In the genomic region with DNA sequence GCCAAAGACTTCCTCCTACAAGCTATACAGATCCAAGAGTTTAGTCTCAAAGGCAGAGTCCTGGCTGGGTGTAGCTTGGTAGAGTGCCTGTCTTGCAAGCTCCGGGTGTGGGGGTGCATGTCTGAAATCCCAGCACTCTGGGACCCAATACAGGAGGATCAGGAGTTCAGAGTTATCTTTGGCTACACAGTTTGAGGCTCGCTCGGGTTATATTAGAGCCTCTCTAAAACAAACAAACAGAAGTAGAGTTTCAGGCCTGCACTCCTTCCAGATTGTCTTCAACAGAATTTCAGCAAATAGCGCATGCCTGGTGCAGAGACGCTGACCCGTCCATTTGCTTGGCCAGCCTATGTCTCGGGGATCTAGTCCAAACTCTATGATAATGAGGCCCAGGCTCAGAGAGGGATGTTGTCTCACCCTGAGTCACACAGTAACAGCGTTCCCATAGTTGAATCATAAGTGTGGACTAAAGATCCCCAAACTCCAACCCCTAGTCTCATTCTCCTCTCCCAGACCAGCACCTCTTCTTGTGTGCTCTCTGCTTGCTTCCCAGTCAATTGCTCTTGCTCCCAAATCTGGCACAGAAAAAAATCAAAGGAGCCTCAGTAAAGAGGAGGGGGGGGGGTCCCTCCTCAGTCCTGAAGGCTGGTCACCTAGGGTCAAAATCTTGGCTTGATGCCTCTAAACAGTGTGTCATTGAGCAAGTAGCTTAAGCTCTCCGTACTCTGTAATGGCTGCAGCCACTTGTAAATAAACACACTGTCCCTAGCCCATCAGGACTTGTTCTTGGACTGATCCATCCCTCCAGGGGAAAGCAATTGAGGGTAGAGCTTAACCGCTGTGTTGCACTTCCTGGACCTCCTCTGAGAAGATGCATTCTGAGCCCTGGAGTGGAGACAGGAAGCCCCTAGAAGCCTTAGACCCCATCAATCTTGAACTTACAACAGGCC, we compare ENCODE assay signal across 16 mouse cellular contexts. TPM values are rescaled to one million over a fixed set of nuclear protein-coding genes. Genes with fewer than 3 reads are reported as not detected.
DNase-seq lines count a peak whose midpoint lies in the region; ATAC-seq and TF ChIP-seq lines count a peak whose summit lies in the region.
"Had no signal": no experiment of that assay in that cellular context is flagged by ENCODE, and none has a peak within 500 bp of the region (broad histone marks: within the 10 kb centered on the region; RNA-seq: fewer than 3 reads in every experiment).

No protein-coding gene starts in this region.

- no peak overlapping the region for H3K9ac ChIP-seq in hindbrain, postnatal 0 days (replicated peaks; ENCODE audit: low read length)
- peak overlapping the region; percentile 41 for H3K9ac ChIP-seq in CH12.LX (ENCODE audit: insufficient read depth, low read depth)
- peak overlapping the region; percentile 98 for H3K9ac ChIP-seq in heart, embryonic 16.5 days (ENCODE audit: low read length)
- H3K9ac ChIP-seq: liver, embryonic 12.5 days had no signal

- TF ChIP-seq RAD21 in CH12.LX (IDR thresholded peaks at IDR 0.05; ENCODE audit: low read depth, low read length) = no peak

- H3K27me3 ChIP-seq in hindbrain, postnatal 0 days (ENCODE audit: insufficient read depth, low read length) = no peaks in the 10 kb centered on the region
- H3K27me3 ChIP-seq in hindbrain, embryonic 10.5 days (ENCODE audit: insufficient read depth, poor library complexity, severe bottlenecking) = peaks cover 54% of the 10 kb centered on the region
- H3K27me3 ChIP-seq in CH12.LX (replicated peaks) = peaks cover 1% of the 10 kb centered on the region
- peaks cover 11% of the 10 kb centered on the region for H3K27me3 ChIP-seq in E14TG2a.4 (ENCODE audit: insufficient read depth, low read length)
- no peaks in the 10 kb centered on the region for H3K27me3 ChIP-seq in heart, embryonic 16.5 days (ENCODE audit: control insufficient read depth, insufficient read depth, low read length)

- H3K36me3 ChIP-seq in hindbrain, postnatal 0 days (ENCODE audit: insufficient read depth, low read length) = no peaks in the 10 kb centered on the region
- H3K36me3 ChIP-seq in hindbrain, embryonic 10.5 days = no peaks in the 10 kb centered on the region
- H3K36me3 ChIP-seq in CH12.LX (replicated peaks in 1 of 2; ENCODE audit: control insufficient read depth in 1 of 2, insufficient read depth in 1 of 2, low read length in 1 of 2) (no peaks in the 10 kb centered on the region), E14TG2a.4 (ENCODE audit: insufficient read depth, low read length) (no peaks in the 10 kb centered on the region)
- H3K36me3 ChIP-seq in heart, embryonic 16.5 days (ENCODE audit: control insufficient read depth, insufficient read depth) = no peaks in the 10 kb centered on the region
- H3K36me3 ChIP-seq: liver, embryonic 12.5 days had no signal

- WGBS in hindbrain, postnatal 0 days = 81% methylated on average over 10 of the region's 10 CpGs
- WGBS in hindbrain, embryonic 10.5 days = 84% methylated on average over 10 of the region's 10 CpGs
- 55% methylated on average over 10 of the region's 10 CpGs for WGBS in heart, embryonic 16.5 days

- H3K79me2 ChIP-seq in CH12.LX (replicated peaks; ENCODE audit: control insufficient read depth, extremely low read depth, insufficient read depth, poor library complexity, severe bottlenecking) = no peaks in the 10 kb centered on the region

- 0 out of 2 replicates have a peak overlapping the region, but pooled peaks have one; percentile 81 for H3K27ac ChIP-seq in hindbrain, postnatal 0 days
- H3K27ac ChIP-seq in hindbrain, embryonic 10.5 days = no peak overlapping the region
- H3K27ac ChIP-seq in CH12.LX (ENCODE audit: insufficient read depth, low read depth) = no peak overlapping the region
- H3K27ac ChIP-seq in heart, embryonic 16.5 days (ENCODE audit: low read length) = peak overlapping the region; percentile 91
- H3K27ac ChIP-seq: liver, embryonic 12.5 days had no signal

- dilution Hi-C loops in CH12.LX (cut with MboI; ENCODE audit: extremely low pct_ligation_motif_present, extremely low pct_unique_long_range_greater_than_20kb, low sequenced_read_pairs) = no loop called here

- no peak overlapping the region for H3K4me2 ChIP-seq in hindbrain, postnatal 0 days (ENCODE audit: low read depth, low read length)
- H3K4me2 ChIP-seq in CH12.LX (ENCODE audit: insufficient read depth, low read depth, poor library complexity, severe bottlenecking) = peak overlapping the region; percentile 82; the same call in 1 of the 2 replicates
- peak overlapping the region; percentile 76 for H3K4me2 ChIP-seq in heart, embryonic 16.5 days (ENCODE audit: low read depth, low read length)

- in situ Hi-C loops in CH12.LX (cut with MboI; ENCODE audit: low pct_ligation_motif_present, low pct_unique_long_range_greater_than_20kb, low sequenced_read_pairs) = no loop called here

- ATAC-seq in hindbrain, postnatal 0 days = no peak
- ATAC-seq in heart, embryonic 16.5 days (replicated peaks; ENCODE audit: extremely low read depth, insufficient read depth, low FRiP score) = no peak
- ATAC-seq: liver, embryonic 12.5 days had no signal

- TF ChIP-seq POLR2A in CH12.LX (IDR thresholded peaks at IDR 0.05; ENCODE audit: low read depth, low read length) = no peak

- no peaks in the 10 kb centered on the region for H3K9me3 ChIP-seq in hindbrain, postnatal 0 days (ENCODE audit: low read length)
- no peaks in the 10 kb centered on the region for H3K9me3 ChIP-seq in hindbrain, embryonic 10.5 days
- H3K9me3 ChIP-seq in CH12.LX (replicated peaks; ENCODE audit: low read length) (no peaks in the 10 kb centered on the region), E14TG2a.4 (ENCODE audit: low read length) (no peaks in the 10 kb centered on the region)
- H3K9me3 ChIP-seq in heart, embryonic 16.5 days (replicated peaks; ENCODE audit: control insufficient read depth, low read length) = no peaks in the 10 kb centered on the region
- H3K9me3 ChIP-seq: liver, embryonic 12.5 days had no signal

- no peak for TF ChIP-seq CTCF in hindbrain, postnatal 0 days (IDR thresholded peaks at IDR 0.05; ENCODE audit: low read depth)
- TF ChIP-seq CTCF in CH12.LX (conservative IDR thresholded peaks at IDR 0.05 in 1 of 2, IDR thresholded peaks at IDR 0.05 in 1 of 2; ENCODE audit: low read depth in 2 of 2, low read length in 2 of 2) (no peak), E14TG2a.4 (conservative IDR thresholded peaks at IDR 0.05; ENCODE audit: low read length) (no peak)

- DNase-seq in hindbrain, postnatal 0 days (ENCODE audit: low spot score) = no peak
- no peak for DNase-seq in hindbrain, embryonic 10.5 days (ENCODE audit: low spot score)
- DNase-seq in CH12.LX (ENCODE audit: extremely low read depth) = no peak
- DNase-seq in liver = no peak
- no peak for DNase-seq in cerebellum, postnatal 36 days
- DNase-seq: cerebellum, adult 9-10 months; thymus, postnatal 25 days had no signal

- H3K4me3 ChIP-seq in hindbrain, postnatal 0 days (ENCODE audit: low read length) = no peak overlapping the region
- no peak overlapping the region for H3K4me3 ChIP-seq in hindbrain, embryonic 10.5 days
- H3K4me3 ChIP-seq in CH12.LX (replicated peaks in 1 of 3; ENCODE audit: low read depth in 2 of 3, low read length in 2 of 3, poor library complexity in 1 of 3) (peak overlapping the region in 1 of 3 experiments; percentile 48), E14TG2a.4 (replicated peaks; ENCODE audit: low read length) (peak overlapping the region; percentile 37; the same call in 1 of the 2 replicates)
- H3K4me3 ChIP-seq in heart, embryonic 16.5 days (ENCODE audit: low read length) = peak overlapping the region; percentile 83; the same call in 1 of the 2 replicates
- H3K4me3 ChIP-seq: erythroblast, embryonic 14.5 days; liver, embryonic 12.5 days had no signal

- no peak for TF ChIP-seq EP300 in CH12.LX (IDR thresholded peaks at IDR 0.05; ENCODE audit: low read length)

- no peaks in the 10 kb centered on the region; the same call in 1 of the 2 replicates for H3K4me1 ChIP-seq in hindbrain, postnatal 0 days (ENCODE audit: insufficient read depth, low read length)
- H3K4me1 ChIP-seq in hindbrain, embryonic 10.5 days (replicated peaks) = peaks cover 22% of the 10 kb centered on the region
- H3K4me1 ChIP-seq in CH12.LX (ENCODE audit: control insufficient read depth in 1 of 2, insufficient read depth in 2 of 2) = peaks cover 12 to 36% of the 10 kb centered on the region in 2 experiments
- peaks cover 34% of the 10 kb centered on the region for H3K4me1 ChIP-seq in E14TG2a.4 (replicated peaks; ENCODE audit: low read depth, low read length)
- peaks cover 17% of the 10 kb centered on the region for H3K4me1 ChIP-seq in heart, embryonic 16.5 days (ENCODE audit: control insufficient read depth, insufficient read depth, low read length)

RNA-seq across cellular contexts. Expression of gene Hspb7, which starts 6.5 kb away (rescaled TPM):
- total RNA-seq in hindbrain, postnatal 0 days (2014; rRNA removed) = 0.32 TPM in 1 of 2 replicates, not detected in the other
- polyA plus RNA-seq in hindbrain, postnatal 0 days (2015; fragmentation: Nextera tagmentation; extraction: Ambion mirVana) = 0.06 and 0.08 TPM in 2 replicates
- not detected in 2 replicates for polyA plus RNA-seq in hindbrain, embryonic 10.5 days (2016; fragmentation: Nextera tagmentation; extraction: Ambion mirVana)
- total RNA-seq in CH12.LX (2012; rRNA removed) = 0.04 TPM in 1 of 2 replicates, not detected in the other
- total RNA-seq in CH12.LX (2014; rRNA removed) = not detected in 2 replicates
- polyA plus RNA-seq in CH12.LX (2012; ENCODE audit: insufficient read length, low read depth) = not detected in 2 replicates
- 224 and 293 TPM in 2 replicates for polyA plus RNA-seq in heart, embryonic 16.5 days (2015; fragmentation: Nextera tagmentation; extraction: Ambion mirVana)
- total RNA-seq: megakaryocyte-erythroid progenitor cell, adult 5-6 weeks; MEL had no signal
- polyA plus RNA-seq: erythroblast, embryonic 14.5 days had no signal

RNA-seq across cellular contexts. Expression of gene Srarp, which starts 8.8 kb away (rescaled TPM):
- total RNA-seq in hindbrain, postnatal 0 days (2014; rRNA removed) = 5.8 and 9.9 TPM in 2 replicates
- polyA plus RNA-seq in hindbrain, postnatal 0 days (2015; fragmentation: Nextera tagmentation; extraction: Ambion mirVana) = 0.33 and 0.54 TPM in 2 replicates
- polyA plus RNA-seq in hindbrain, embryonic 10.5 days (2016; fragmentation: Nextera tagmentation; extraction: Ambion mirVana) = not detected in 2 replicates
- total RNA-seq in CH12.LX (2012; rRNA removed) (not detected in 2 replicates), CH12.LX (2014; rRNA removed) (not detected in 2 replicates)
- not detected in 2 replicates for polyA plus RNA-seq in CH12.LX (2012; ENCODE audit: insufficient read length, low read depth)
- not detected in 2 replicates for polyA plus RNA-seq in heart, embryonic 16.5 days (2015; fragmentation: Nextera tagmentation; extraction: Ambion mirVana)
- total RNA-seq: adrenal gland, postnatal 14 days; megakaryocyte-erythroid progenitor cell, adult 5-6 weeks; MEL had no signal
- polyA plus RNA-seq: erythroblast, embryonic 14.5 days; liver, embryonic 12.5 days; spleen, adult 2 months had no signal

RNA-seq across cellular contexts. Expression of gene Clcnkb, which starts 11.3 kb away (rescaled TPM):
- 5.0 TPM in 1 of 2 replicates, not detected in the other for total RNA-seq in hindbrain, postnatal 0 days (2014; rRNA removed)
- polyA plus RNA-seq in hindbrain, postnatal 0 days (2015; fragmentation: Nextera tagmentation; extraction: Ambion mirVana) = 0.19 and 0.38 TPM in 2 replicates
- polyA plus RNA-seq in hindbrain, embryonic 10.5 days (2016; fragmentation: Nextera tagmentation; extraction: Ambion mirVana) = 0.11 TPM in 1 of 2 replicates, not detected in the other
- 0.51 and 1.1 TPM in 2 replicates for total RNA-seq in CH12.LX (2012; rRNA removed)
- 0.08 TPM in 2 replicates for total RNA-seq in CH12.LX (2014; rRNA removed)
- 0.24 and 0.42 TPM in 2 replicates for polyA plus RNA-seq in CH12.LX (2012; ENCODE audit: insufficient read length, low read depth)
- polyA plus RNA-seq in heart, embryonic 16.5 days (2015; fragmentation: Nextera tagmentation; extraction: Ambion mirVana) = 0.34 and 0.49 TPM in 2 replicates
- total RNA-seq: adrenal gland, postnatal 14 days; gastrocnemius, postnatal 25 days; megakaryocyte-erythroid progenitor cell, adult 5-6 weeks; MEL had no signal
- polyA plus RNA-seq: erythroblast, embryonic 14.5 days; liver, embryonic 12.5 days had no signal

RNA-seq across cellular contexts. Expression of gene Zbtb17, which starts 17.4 kb away (rescaled TPM):
- 34.8 and 36.2 TPM in 2 replicates for total RNA-seq in hindbrain, postnatal 0 days (2014; rRNA removed)
- 28.2 and 28.8 TPM in 2 replicates for polyA plus RNA-seq in hindbrain, postnatal 0 days (2015; fragmentation: Nextera tagmentation; extraction: Ambion mirVana)
- 52.6 and 60.8 TPM in 2 replicates for polyA plus RNA-seq in hindbrain, embryonic 10.5 days (2016; fragmentation: Nextera tagmentation; extraction: Ambion mirVana)
- total RNA-seq in CH12.LX (2012; rRNA removed) (45.3 and 47.6 TPM in 2 replicates), CH12.LX (2014; rRNA removed) (20.4 and 21.4 TPM in 2 replicates)
- polyA plus RNA-seq in CH12.LX (2012; ENCODE audit: insufficient read length, low read depth) = 49.7 and 51.2 TPM in 2 replicates
- polyA plus RNA-seq in heart, embryonic 16.5 days (2015; fragmentation: Nextera tagmentation; extraction: Ambion mirVana) = 22.2 and 26.1 TPM in 2 replicates

RNA-seq across cellular contexts. Expression of gene Clcnka, which starts 28.5 kb away (rescaled TPM):
- 1.1 and 1.2 TPM in 2 replicates for total RNA-seq in hindbrain, postnatal 0 days (2014; rRNA removed)
- polyA plus RNA-seq in hindbrain, postnatal 0 days (2015; fragmentation: Nextera tagmentation; extraction: Ambion mirVana) = 0.95 and 0.98 TPM in 2 replicates
- polyA plus RNA-seq in hindbrain, embryonic 10.5 days (2016; fragmentation: Nextera tagmentation; extraction: Ambion mirVana) = 0.31 and 0.33 TPM in 2 replicates
- total RNA-seq in CH12.LX (2012; rRNA removed) (not detected in 2 replicates), CH12.LX (2014; rRNA removed) (not detected in 2 replicates)
- not detected in 2 replicates for polyA plus RNA-seq in CH12.LX (2012; ENCODE audit: insufficient read length, low read depth)
- polyA plus RNA-seq in heart, embryonic 16.5 days (2015; fragmentation: Nextera tagmentation; extraction: Ambion mirVana) = 0.11 TPM in 1 of 2 replicates, not detected in the other
- total RNA-seq: adrenal gland, postnatal 14 days; megakaryocyte-erythroid progenitor cell, adult 5-6 weeks; MEL had no signal
- polyA plus RNA-seq: erythroblast, embryonic 14.5 days; liver, embryonic 12.5 days had no signal

Comparison
In these comparisons a context has a peak if more than half of its experiments do, and no peak if none do; other contexts are left out.
1. H3K27ac ChIP-seq: peak in hindbrain, postnatal 0 days (single experiment) and heart, embryonic 16.5 days (single experiment); none in hindbrain, embryonic 10.5 days (single experiment) and CH12.LX (single experiment).
2. H3K4me3 ChIP-seq: peak in E14TG2a.4 (single experiment) and heart, embryonic 16.5 days (single experiment); none in hindbrain, postnatal 0 days (single experiment) and hindbrain, embryonic 10.5 days (single experiment).
3. RNA of gene Hspb7, which starts 6.5 kb away (polyA plus RNA-seq): 224 to 293 TPM in heart, embryonic 16.5 days; 0.06 to 0.08 TPM in hindbrain, postnatal 0 days, not detected in CH12.LX and not detected in hindbrain, embryonic 10.5 days; every median in the first group is over 100 times any median in the second.